Mouse (Mus musculus): ENCODE measurements at regions not wholly inside any gene's neighbourhood (a gene's known extent, or its start where the extent isn't known, plus 50 kb on each side); places are given as distances from the start of the nearest gene placed in this dataset.

DNA sequence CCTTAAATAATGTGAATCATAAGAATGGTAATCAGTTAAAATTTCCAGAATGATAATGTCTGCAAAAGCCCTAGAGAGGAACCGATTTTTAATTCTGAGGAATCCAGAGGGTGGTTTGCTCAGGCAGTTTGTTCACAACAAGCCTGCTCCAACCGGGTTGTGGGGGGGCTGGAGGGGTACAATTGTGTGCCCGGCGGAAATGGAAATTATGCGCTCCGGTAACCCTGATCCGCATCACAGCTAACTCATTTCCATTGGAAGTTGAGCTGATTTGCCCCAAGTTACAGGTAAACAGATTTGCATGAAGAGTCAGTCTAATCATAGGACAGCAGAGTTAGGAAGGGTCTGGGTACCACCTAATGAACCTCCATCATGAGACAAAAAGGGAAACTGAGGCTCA is 369.9 kb upstream of the Jarid2 start:
- Histone ChIP-seq H3K4me2 (ENCODE audit: low read length) (no peak overlapping the region), H3K27me3 (replicated peaks; ENCODE audit: control insufficient read depth, insufficient read depth, low read length) (no peaks in the 10 kb centered on the region), H3K36me3 (ENCODE audit: control insufficient read depth, insufficient read depth, low read length) (no peaks in the 10 kb centered on the region), H3K9ac (ENCODE audit: low read length) (no peak overlapping the region), H3K9me3 (replicated peaks; ENCODE audit: control insufficient read depth, low read length) (no peaks in the 10 kb centered on the region), H3K4me1 (ENCODE audit: control insufficient read depth, insufficient read depth, low read length) (peaks cover 10% of the 10 kb centered on the region; the same call in 1 of the 2 replicates), H3K4me3 (ENCODE audit: low read depth, low read length) (no peak overlapping the region), H3K27ac (ENCODE audit: low read depth, low read length) (no peak overlapping the region)
- no peak for ATAC-seq
- 72% methylated on average over 7 of the region's 7 CpGs for WGBS
- no peak for DNase-seq (ENCODE audit: low spot score)

DNA sequence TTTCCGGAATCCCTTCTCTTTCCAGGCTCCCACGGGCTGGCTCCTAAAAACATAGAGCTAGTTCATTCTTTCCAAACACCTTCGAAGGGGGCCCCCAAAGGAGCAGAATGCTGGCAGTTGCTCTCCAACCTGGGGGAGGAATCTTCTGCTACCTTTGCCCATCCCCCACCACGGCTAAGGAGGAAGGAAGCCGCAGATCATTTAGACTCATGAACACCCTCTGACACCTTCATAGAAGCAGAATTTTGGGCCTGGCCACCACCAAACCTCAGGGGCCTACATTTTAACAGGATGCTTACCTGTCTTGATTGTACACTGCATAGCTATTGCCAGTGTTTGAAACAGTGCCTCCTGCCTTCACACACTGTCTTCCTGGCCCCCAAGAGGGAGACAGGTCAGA is 369.3 kb upstream of the Jarid2 start:
- 82% methylated on average over 5 of the region's 5 CpGs for WGBS
- Histone ChIP-seq H3K27ac (ENCODE audit: low read depth, low read length) (no peak overlapping the region), H3K36me3 (ENCODE audit: control insufficient read depth, insufficient read depth, low read length) (no peaks in the 10 kb centered on the region), H3K4me1 (ENCODE audit: control insufficient read depth, insufficient read depth, low read length) (peaks cover 10% of the 10 kb centered on the region; the same call in 1 of the 2 replicates), H3K27me3 (replicated peaks; ENCODE audit: control insufficient read depth, insufficient read depth, low read length) (no peaks in the 10 kb centered on the region), H3K9me3 (replicated peaks; ENCODE audit: control insufficient read depth, low read length) (no peaks in the 10 kb centered on the region), H3K9ac (ENCODE audit: low read length) (no peak overlapping the region), H3K4me2 (ENCODE audit: low read length) (no peak overlapping the region), H3K4me3 (ENCODE audit: low read depth, low read length) (no peak overlapping the region)
- no peak for DNase-seq (ENCODE audit: low spot score)
- no peak for ATAC-seq

DNA sequence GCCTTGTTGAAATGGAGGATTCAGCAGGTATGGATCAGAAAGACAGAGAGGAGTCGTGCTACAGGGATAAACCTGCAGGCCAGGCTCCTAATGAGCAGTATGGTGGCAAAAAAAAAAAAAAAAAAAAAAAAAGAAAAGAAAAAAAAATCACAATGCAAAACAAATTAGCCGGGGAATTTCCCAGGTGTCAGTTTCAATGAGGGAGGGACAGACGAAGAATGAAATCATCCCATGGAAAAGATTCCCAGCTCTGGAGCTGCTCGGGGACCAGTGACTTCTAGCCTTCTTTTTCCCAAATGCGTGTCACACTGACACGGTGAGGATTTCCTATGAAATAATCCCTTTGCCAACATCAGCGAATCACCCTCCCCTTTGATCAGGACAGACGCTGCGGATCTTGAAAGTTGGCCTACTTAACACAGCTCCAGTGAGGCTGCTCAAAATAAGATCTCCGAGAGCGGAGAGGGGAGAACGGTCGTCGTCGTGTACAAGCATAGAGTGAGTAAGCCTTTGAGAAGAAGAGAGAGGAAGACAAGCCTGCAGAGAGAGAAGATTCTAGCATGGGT is 368.5 kb upstream of the Jarid2 start:
- H3K36me3 ChIP-seq (ENCODE audit: control insufficient read depth, insufficient read depth, low read length) = no peaks in the 10 kb centered on the region
- no peaks in the 10 kb centered on the region for H3K27me3 ChIP-seq (replicated peaks; ENCODE audit: control insufficient read depth, insufficient read depth, low read length)
- H3K4me2 ChIP-seq (ENCODE audit: low read length) = no peak overlapping the region
- no peak for ATAC-seq
- WGBS = 43% methylated on average over 15 of the region's 15 CpGs
- H3K9me3 ChIP-seq (replicated peaks; ENCODE audit: control insufficient read depth, low read length) = no peaks in the 10 kb centered on the region
- peaks cover 8% of the 10 kb centered on the region; the same call in 1 of the 2 replicates for H3K4me1 ChIP-seq (ENCODE audit: control insufficient read depth, insufficient read depth, low read length)
- H3K27ac ChIP-seq (ENCODE audit: low read depth, low read length) = no peak overlapping the region
- no peak overlapping the region for H3K4me3 ChIP-seq (ENCODE audit: low read depth, low read length)
- H3K9ac ChIP-seq (ENCODE audit: low read length) = no peak overlapping the region
- no peak for DNase-seq (ENCODE audit: low spot score)

DNA sequence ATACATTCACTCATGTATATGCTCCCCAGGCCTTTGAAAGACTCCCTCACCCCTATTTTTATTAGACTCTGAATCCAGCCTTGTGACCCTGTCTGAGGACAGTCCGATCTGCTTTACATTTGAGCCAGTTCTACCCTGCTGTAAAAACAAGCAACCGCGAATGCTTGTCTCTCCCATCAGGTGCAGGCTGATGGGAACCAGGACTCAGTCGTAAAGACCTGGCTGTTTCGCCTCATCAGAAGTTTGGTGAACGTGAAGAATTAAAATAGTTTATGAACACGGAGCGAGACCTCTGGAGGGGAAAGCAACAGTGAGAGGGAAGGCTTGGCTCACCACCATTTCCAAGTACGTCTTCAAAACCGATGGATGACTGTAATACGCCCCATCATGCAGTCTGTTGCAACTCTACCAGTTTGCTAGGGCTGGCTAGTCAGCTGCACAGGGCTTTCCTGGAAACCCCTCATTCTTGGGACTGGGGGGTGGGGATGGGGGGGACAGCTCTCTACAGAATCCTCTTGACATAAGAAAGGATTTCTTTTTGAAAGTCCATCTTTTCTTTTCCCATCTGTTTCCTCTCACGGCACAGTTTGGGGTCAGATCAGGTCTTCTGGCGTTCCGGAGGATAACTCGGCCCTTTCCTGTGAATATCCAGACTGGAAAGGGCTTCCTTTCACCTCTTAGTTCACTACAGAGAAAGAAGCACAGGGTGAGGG is 366.8 kb upstream of the Jarid2 start:
- no peaks in the 10 kb centered on the region for H3K36me3 ChIP-seq (ENCODE audit: control insufficient read depth, insufficient read depth, low read length)
- no peaks in the 10 kb centered on the region for H3K27me3 ChIP-seq (replicated peaks; ENCODE audit: control insufficient read depth, insufficient read depth, low read length)
- H3K4me2 ChIP-seq (ENCODE audit: low read length) = no peak overlapping the region
- DNase-seq (ENCODE audit: low spot score) (no peak), ATAC-seq (no peak)
- H3K27ac ChIP-seq (ENCODE audit: low read depth, low read length) = no peak overlapping the region
- WGBS = 48% methylated on average over 15 of the region's 15 CpGs
- H3K9ac ChIP-seq (ENCODE audit: low read length) = no peak overlapping the region
- no peaks in the 10 kb centered on the region for H3K9me3 ChIP-seq (replicated peaks; ENCODE audit: control insufficient read depth, low read length)
- peaks cover 4% of the 10 kb centered on the region; the same call in 1 of the 2 replicates for H3K4me1 ChIP-seq (ENCODE audit: control insufficient read depth, insufficient read depth, low read length)
- H3K4me3 ChIP-seq (ENCODE audit: low read depth, low read length) = no peak overlapping the region

DNA sequence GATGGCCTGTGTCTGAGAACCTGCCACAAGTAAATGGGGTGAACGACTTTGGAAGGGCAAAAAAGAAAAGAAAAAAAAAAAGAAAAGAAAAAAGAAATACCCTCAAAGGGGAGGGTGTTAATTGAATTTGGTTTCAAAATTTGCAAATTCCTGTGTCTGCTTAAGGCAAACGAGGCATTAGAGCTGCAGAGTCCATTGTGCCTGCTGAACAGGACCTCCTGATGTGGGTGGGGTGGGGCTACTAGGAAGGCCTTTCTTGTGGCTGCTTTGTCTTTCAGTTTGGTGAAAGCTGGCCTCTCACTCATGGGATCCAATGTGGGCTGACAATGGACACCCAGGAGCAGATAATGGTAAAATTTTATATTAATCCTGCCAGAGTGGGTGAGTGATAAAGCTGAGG is 366.3 kb upstream of the Jarid2 start:
- Histone ChIP-seq H3K4me2 (ENCODE audit: low read length) (no peak overlapping the region), H3K9me3 (replicated peaks; ENCODE audit: control insufficient read depth, low read length) (no peaks in the 10 kb centered on the region), H3K9ac (ENCODE audit: low read length) (no peak overlapping the region), H3K27ac (ENCODE audit: low read depth, low read length) (no peak overlapping the region), H3K27me3 (replicated peaks; ENCODE audit: control insufficient read depth, insufficient read depth, low read length) (no peaks in the 10 kb centered on the region), H3K36me3 (ENCODE audit: control insufficient read depth, insufficient read depth, low read length) (no peaks in the 10 kb centered on the region), H3K4me3 (ENCODE audit: low read depth, low read length) (no peak overlapping the region), H3K4me1 (ENCODE audit: control insufficient read depth, insufficient read depth, low read length) (peaks cover 4% of the 10 kb centered on the region; the same call in 1 of the 2 replicates)
- ATAC-seq (no peak), DNase-seq (ENCODE audit: low spot score) (no peak)
- 1% methylated on average over 2 of the region's 2 CpGs for WGBS

DNA sequence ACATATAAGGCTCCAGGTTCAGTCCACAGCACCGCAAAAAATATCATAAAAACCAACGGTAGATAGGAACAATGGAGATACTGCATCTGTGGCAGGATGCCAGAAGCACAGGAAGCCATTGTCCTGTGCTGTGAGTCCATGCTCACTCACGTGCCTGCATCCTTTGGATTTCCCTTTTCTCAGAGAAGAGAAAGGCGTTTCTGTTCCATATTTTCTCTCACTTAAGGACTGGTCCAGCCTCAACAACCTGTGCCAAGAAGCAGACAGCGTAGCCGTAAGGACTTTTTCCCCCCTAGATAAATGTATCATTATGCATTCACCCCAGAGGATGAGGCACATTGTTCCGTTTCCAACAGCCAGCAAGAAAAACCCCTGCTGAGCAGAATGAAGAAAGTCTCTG is 360.0 kb upstream of the Jarid2 start:
- ATAC-seq = no peak
- WGBS = 49% methylated on average over 7 of the region's 7 CpGs
- Histone ChIP-seq H3K9ac (ENCODE audit: low read length) (no peak overlapping the region), H3K4me2 (ENCODE audit: low read length) (no peak overlapping the region), H3K4me3 (ENCODE audit: low read depth, low read length) (no peak overlapping the region), H3K36me3 (ENCODE audit: control insufficient read depth, insufficient read depth, low read length) (no peaks in the 10 kb centered on the region), H3K27me3 (replicated peaks; ENCODE audit: control insufficient read depth, insufficient read depth, low read length) (no peaks in the 10 kb centered on the region), H3K4me1 (ENCODE audit: control insufficient read depth, insufficient read depth, low read length) (no peaks in the 10 kb centered on the region), H3K27ac (ENCODE audit: low read depth, low read length) (no peak overlapping the region), H3K9me3 (replicated peaks; ENCODE audit: control insufficient read depth, low read length) (no peaks in the 10 kb centered on the region)
- DNase-seq (ENCODE audit: low spot score) = no peak

DNA sequence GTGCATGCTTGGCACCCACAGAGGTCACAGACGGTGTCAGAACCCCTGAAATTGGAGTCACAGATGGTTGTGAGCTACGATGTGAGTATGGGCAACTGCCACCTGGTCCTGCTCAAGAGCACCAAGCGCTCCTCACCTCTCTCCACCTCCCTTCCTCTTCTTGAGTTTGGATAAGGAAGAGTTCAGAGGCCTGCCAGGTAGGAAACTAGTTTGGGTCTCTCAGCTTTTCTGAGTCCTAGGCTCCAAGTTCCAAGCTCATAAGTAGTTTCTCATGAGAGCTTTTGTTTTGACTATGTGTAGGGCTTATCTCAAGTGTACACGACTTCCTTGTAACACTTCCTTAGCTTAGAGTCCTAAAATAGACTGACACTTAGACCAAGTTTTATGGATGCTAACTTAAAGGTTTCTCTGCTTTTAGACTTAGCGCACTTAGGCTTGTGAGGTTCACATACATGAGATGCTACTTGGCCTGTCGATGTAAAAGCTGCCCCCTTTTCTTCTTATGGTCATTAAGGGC is 356.9 kb upstream of the Jarid2 start:
- peaks cover 8% of the 10 kb centered on the region for H3K4me1 ChIP-seq (ENCODE audit: control insufficient read depth, insufficient read depth, low read length)
- DNase-seq (ENCODE audit: low spot score) = no peak
- no peaks in the 10 kb centered on the region for H3K9me3 ChIP-seq (replicated peaks; ENCODE audit: control insufficient read depth, low read length)
- no peak overlapping the region for H3K4me2 ChIP-seq (ENCODE audit: low read length)
- no peak overlapping the region for H3K9ac ChIP-seq (ENCODE audit: low read length)
- no peak overlapping the region for H3K4me3 ChIP-seq (ENCODE audit: low read depth, low read length)
- no peak for ATAC-seq
- H3K27me3 ChIP-seq (replicated peaks; ENCODE audit: control insufficient read depth, insufficient read depth, low read length) = no peaks in the 10 kb centered on the region
- H3K27ac ChIP-seq (ENCODE audit: low read depth, low read length) = no peak overlapping the region
- H3K36me3 ChIP-seq (ENCODE audit: control insufficient read depth, insufficient read depth, low read length) = no peaks in the 10 kb centered on the region
- 91% methylated on average over 6 of the region's 6 CpGs for WGBS

DNA sequence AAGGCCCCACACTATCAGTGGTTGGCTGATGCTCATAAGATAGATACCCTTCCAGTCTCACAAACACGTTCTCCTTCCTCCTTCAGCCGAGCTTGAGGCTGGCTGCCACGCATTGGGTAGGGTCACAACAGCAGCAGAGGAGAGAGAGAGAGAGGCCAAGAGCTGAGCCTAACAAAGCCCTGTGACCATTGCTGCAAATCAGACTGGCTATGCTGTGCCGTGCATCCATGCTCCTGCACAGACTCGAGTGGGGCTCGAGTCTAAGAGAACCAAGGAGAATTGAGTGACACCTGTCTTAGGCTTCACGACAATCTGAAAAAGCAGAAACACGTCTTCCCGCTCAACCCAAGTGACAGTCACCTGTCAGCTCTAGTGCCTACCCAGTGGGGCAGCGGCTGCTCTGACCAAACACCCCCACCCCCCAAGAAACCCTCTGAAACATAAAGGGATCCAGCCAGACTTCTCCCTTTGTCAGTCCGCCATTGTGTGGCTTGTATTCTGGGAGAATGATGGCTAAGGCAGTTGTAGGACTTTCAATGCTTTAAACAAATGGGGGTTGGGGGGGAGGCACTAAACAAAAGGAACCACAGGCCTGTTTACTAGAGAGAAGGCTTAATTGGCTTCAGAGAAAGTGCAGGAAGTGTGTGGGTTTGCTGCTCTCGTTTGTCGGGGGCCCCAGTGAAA is 353.7 kb upstream of the Jarid2 start:
- H3K36me3 ChIP-seq (ENCODE audit: control insufficient read depth, insufficient read depth, low read length) = no peaks in the 10 kb centered on the region
- peak; percentile 76 for DNase-seq (ENCODE audit: low spot score)
- no peak overlapping the region for H3K4me3 ChIP-seq (ENCODE audit: low read depth, low read length)
- H3K27me3 ChIP-seq (replicated peaks; ENCODE audit: control insufficient read depth, insufficient read depth, low read length) = no peaks in the 10 kb centered on the region
- ATAC-seq = peak; percentile 46; the same call in 1 of the 2 replicates
- H3K4me2 ChIP-seq (ENCODE audit: low read length) = peak overlapping the region; percentile 0; the same call in 1 of the 2 replicates
- H3K27ac ChIP-seq (ENCODE audit: low read depth, low read length) = no peak overlapping the region
- H3K4me1 ChIP-seq (ENCODE audit: control insufficient read depth, insufficient read depth, low read length) = peaks cover 8% of the 10 kb centered on the region
- no peaks in the 10 kb centered on the region for H3K9me3 ChIP-seq (replicated peaks; ENCODE audit: control insufficient read depth, low read length)
- 8% methylated on average over 13 of the region's 13 CpGs for whole genome bisulfite sequencing
- H3K9ac ChIP-seq (ENCODE audit: low read length) = peak overlapping the region; percentile 10; the same call in 1 of the 2 replicates

DNA sequence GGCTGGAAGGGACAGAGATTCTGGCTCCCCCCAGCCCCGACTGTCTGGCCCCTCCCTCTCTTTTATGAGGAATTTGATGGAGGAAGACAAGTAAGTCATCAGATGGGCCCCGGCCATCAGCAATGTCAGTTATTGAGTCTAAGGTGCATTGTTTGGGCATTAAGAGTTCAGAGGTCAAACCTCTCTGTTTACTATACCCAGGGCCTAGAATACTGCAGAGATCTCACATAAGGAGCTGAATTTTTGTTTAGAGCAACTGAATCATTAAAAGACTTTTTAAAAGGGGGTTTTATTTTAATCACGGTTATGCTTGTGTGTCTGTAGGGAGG is 353.1 kb upstream of the Jarid2 start:
- ATAC-seq (no peak), DNase-seq (ENCODE audit: low spot score) (no peak)
- Histone ChIP-seq H3K36me3 (ENCODE audit: control insufficient read depth, insufficient read depth, low read length) (no peaks in the 10 kb centered on the region), H3K9me3 (replicated peaks; ENCODE audit: control insufficient read depth, low read length) (no peaks in the 10 kb centered on the region), H3K27me3 (replicated peaks; ENCODE audit: control insufficient read depth, insufficient read depth, low read length) (no peaks in the 10 kb centered on the region), H3K4me3 (ENCODE audit: low read depth, low read length) (no peak overlapping the region), H3K4me2 (ENCODE audit: low read length) (peak overlapping the region; percentile 0; the same call in 1 of the 2 replicates), H3K27ac (ENCODE audit: low read depth, low read length) (no peak overlapping the region), H3K9ac (ENCODE audit: low read length) (peak overlapping the region; percentile 10; the same call in 1 of the 2 replicates), H3K4me1 (ENCODE audit: control insufficient read depth, insufficient read depth, low read length) (peaks cover 8% of the 10 kb centered on the region)
- 1% methylated on average over 3 of the region's 3 CpGs for WGBS
